In genomic region chr13:57444977-57445376, GRCm38 (mm10) we compare ENCODE assay signal across 31 mouse cellular contexts.
"Had no signal": no experiment of that assay in that cellular context is flagged by ENCODE, and none has a peak within 500 bp of the region (broad histone marks: within the 10 kb centered on the region; RNA-seq: fewer than 3 reads in every experiment).

No protein-coding gene starts in this region.

- H3K27me3 ChIP-seq: limb, embryonic 12.5 days; liver, embryonic 12.5 days; liver, embryonic 13.5 days; liver, embryonic 15.5 days; lung, embryonic 15.5 days; megakaryocyte, embryonic 14.5 days; midbrain, embryonic 13.5 days; midbrain, embryonic 15.5 days; neural tube, embryonic 12.5 days had no signal

- H3K36me3 ChIP-seq: limb, embryonic 12.5 days; limb, embryonic 13.5 days; limb, embryonic 15.5 days; liver, embryonic 12.5 days; liver, embryonic 13.5 days; liver, embryonic 15.5 days; lung, embryonic 15.5 days; midbrain, embryonic 10.5 days; midbrain, embryonic 12.5 days; midbrain, embryonic 15.5 days; neural tube, embryonic 12.5 days had no signal

- H3K27ac ChIP-seq: left cerebral cortex, adult 2 months; limb, embryonic 12.5 days; limb, embryonic 13.5 days; limb, embryonic 15.5 days; liver, embryonic 12.5 days; liver, embryonic 13.5 days; liver, embryonic 14.5 days; liver, embryonic 15.5 days; lung, embryonic 15.5 days; macrophage; midbrain, embryonic 10.5 days; midbrain, embryonic 12.5 days; midbrain, embryonic 13.5 days; midbrain, embryonic 15.5 days; neural tube, embryonic 12.5 days had no signal

- DNase-seq: left cerebral cortex, postnatal 4 days; liver; liver, embryonic 13.5 days; liver, postnatal 0 days; lung, adult 18-20 months; lung, adult 2 months; lung, embryonic 14.5 days; lung, postnatal 10 days; lung, postnatal 14 days; lung, postnatal 36 days; lung, postnatal 4 days; midbrain, embryonic 14.5 days had no signal

- H3K4me2 ChIP-seq: limb, embryonic 12.5 days; limb, embryonic 13.5 days; limb, embryonic 15.5 days; liver, embryonic 11.5 days; liver, embryonic 12.5 days; liver, embryonic 13.5 days; liver, embryonic 15.5 days; lung, embryonic 14.5 days; lung, embryonic 15.5 days; midbrain, embryonic 12.5 days; midbrain, embryonic 13.5 days; midbrain, embryonic 15.5 days; neural tube, embryonic 12.5 days had no signal

- H3K4me1 ChIP-seq: liver, embryonic 12.5 days; liver, embryonic 13.5 days; liver, embryonic 15.5 days; lung, embryonic 15.5 days; megakaryocyte, embryonic 14.5 days had no signal

- H3K9ac ChIP-seq: limb, embryonic 12.5 days; limb, embryonic 13.5 days; limb, embryonic 15.5 days; liver, embryonic 12.5 days; liver, embryonic 13.5 days; liver, embryonic 14.5 days; liver, embryonic 15.5 days; liver, postnatal 0 days; lung, embryonic 14.5 days; lung, embryonic 15.5 days; midbrain, embryonic 12.5 days; midbrain, embryonic 13.5 days; midbrain, embryonic 15.5 days; neural tube, embryonic 12.5 days had no signal

- H3K4me3 ChIP-seq: left cerebral cortex, adult 2 months; limb, embryonic 12.5 days; limb, embryonic 13.5 days; limb, embryonic 15.5 days; liver, embryonic 12.5 days; liver, embryonic 13.5 days; liver, embryonic 15.5 days; lung, embryonic 15.5 days; midbrain, embryonic 10.5 days; midbrain, embryonic 12.5 days; midbrain, embryonic 13.5 days; midbrain, embryonic 15.5 days; myocyte; neural tube, embryonic 12.5 days had no signal

- H3K9me3 ChIP-seq: limb, embryonic 12.5 days; limb, embryonic 13.5 days; limb, embryonic 15.5 days; liver, embryonic 12.5 days; liver, embryonic 13.5 days; liver, embryonic 15.5 days; lung, embryonic 15.5 days; midbrain, embryonic 10.5 days; midbrain, embryonic 12.5 days; midbrain, embryonic 13.5 days; midbrain, embryonic 15.5 days; neural tube, embryonic 12.5 days had no signal

- ATAC-seq: liver, embryonic 12.5 days; liver, postnatal 0 days; lung, postnatal 0 days; midbrain, embryonic 13.5 days; midbrain, embryonic 15.5 days; midbrain, embryonic 16.5 days had no signal
